Mouse (Mus musculus) cerebellum, adult 2 months (tissue): Measurements from ENCODE around the gene Bri3.

Experiments used
- CTCF ChIP-seq: fragments of 200-500 bp; IDR thresholded peaks from 2 replicates; pipeline ENCODE4 v1.5.1; 2011; ENCODE audit warnings: low read depth, mild to moderate bottlenecking, control low read depth, low read length, moderate library complexity, borderline replicate concordance; ENCODE audit not compliant: insufficient read depth
- POLR2A ChIP-seq: fragments of 200-500 bp; IDR thresholded peaks from 2 replicates; pipeline ENCODE4 v1.6.1; 2011; ENCODE audit warnings: low read length, control low read depth, borderline replicate concordance; ENCODE audit not compliant: insufficient read depth

- TF ChIP-seq CTCF (no peak), POLR2A (no peak)
These were observed 24.3 kb upstream of the Bri3 start for GRCm38 (mm10) chr5:144219936-144220335.
